Mouse (Mus musculus): ENCODE results near the gene Fndc11.

Gene Fndc11

GRCm38 (mm10) chr2:181272092-181272491, 52.3 kb downstream of the Fndc11 start:
- DNase-seq (ENCODE audit: low spot score): no peak

All from ovary, postnatal 14 days (tissue).